ENCODE assay signal across 8 mouse cellular contexts in the genomic region with DNA sequence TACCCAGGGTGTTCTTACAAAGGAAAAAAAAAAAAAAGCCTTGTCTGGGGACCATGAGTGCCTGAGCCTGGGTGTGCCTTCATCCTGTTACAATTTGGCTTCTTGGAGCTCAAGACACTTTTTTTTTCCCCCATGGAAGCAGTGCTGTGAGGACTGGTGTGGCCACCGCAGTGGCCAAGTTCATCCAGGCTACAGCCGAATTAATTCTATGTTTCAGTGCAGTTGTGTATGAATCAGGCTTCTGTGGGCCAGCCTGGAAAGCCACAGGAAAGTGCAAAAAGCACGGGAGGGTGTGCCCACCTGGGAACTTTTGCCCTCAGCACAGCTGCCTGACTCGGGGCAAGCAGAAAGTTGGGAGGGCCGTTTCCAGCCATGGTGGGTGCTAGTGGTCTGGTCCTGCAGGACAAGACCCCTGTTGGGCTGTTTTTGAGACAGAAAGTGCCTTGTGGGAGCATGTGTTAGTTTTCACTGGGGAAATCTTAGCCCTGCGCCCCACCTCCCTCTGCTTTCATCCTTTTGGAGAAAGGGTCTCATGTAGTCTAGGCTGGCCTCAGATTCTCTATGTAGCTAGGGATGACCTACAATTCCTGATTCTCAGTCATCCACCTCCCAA. TPM values are rescaled to one million over a fixed set of nuclear protein-coding genes. Genes with fewer than 3 reads are reported as not detected.
A peak's percentile ranks its signal among the peaks of the same experiment; 100 is the strongest.
DNase-seq lines count a peak whose midpoint lies in the region; ATAC-seq and TF ChIP-seq lines count a peak whose summit lies in the region.

No protein-coding gene starts in this region.

- no peak for ATAC-seq in embryonic facial prominence, embryonic 13.5 days (ENCODE audit: insufficient number of reproducible peaks, insufficient read depth, low FRiP score, low TSS enrichment, low read depth)
- 0 out of 2 replicates have a peak, but pooled peaks have one; percentile 0 for ATAC-seq in hindbrain, embryonic 15.5 days (ENCODE audit: low FRiP score, low read depth)
- ATAC-seq in midbrain, embryonic 14.5 days (ENCODE audit: low FRiP score, low TSS enrichment) = no peak

- peak overlapping the region; percentile 76 for H3K4me2 ChIP-seq in embryonic facial prominence, embryonic 13.5 days
- H3K4me2 ChIP-seq in hindbrain, embryonic 15.5 days = peak overlapping the region; percentile 80
- H3K4me2 ChIP-seq in midbrain, embryonic 14.5 days (ENCODE audit: low read length) = peak overlapping the region; percentile 74

- H3K4me1 ChIP-seq in kidney, adult 2 months (ENCODE audit: control insufficient read depth, insufficient read depth, low read length) = peaks cover 45% of the 10 kb centered on the region
- H3K4me1 ChIP-seq in embryonic facial prominence, embryonic 13.5 days = peaks cover 48% of the 10 kb centered on the region
- H3K4me1 ChIP-seq in hindbrain, embryonic 15.5 days (replicated peaks) = peaks cover 43% of the 10 kb centered on the region
- H3K4me1 ChIP-seq in midbrain, embryonic 14.5 days (ENCODE audit: control insufficient read depth, insufficient read depth, low read length) = peaks cover 19% of the 10 kb centered on the region

- no peaks in the 10 kb centered on the region for H3K36me3 ChIP-seq in kidney, adult 2 months (ENCODE audit: control insufficient read depth, insufficient read depth, low read length)
- no peaks in the 10 kb centered on the region for H3K36me3 ChIP-seq in embryonic facial prominence, embryonic 13.5 days
- no peaks in the 10 kb centered on the region for H3K36me3 ChIP-seq in hindbrain, embryonic 15.5 days
- no peaks in the 10 kb centered on the region for H3K36me3 ChIP-seq in midbrain, embryonic 14.5 days (ENCODE audit: control insufficient read depth, insufficient read depth, low read length)

- TF ChIP-seq CTCF in kidney, adult 2 months (conservative IDR thresholded peaks at IDR 0.05; ENCODE audit: insufficient read depth, insufficient read length, low read depth, low read length) = no peak

- peak overlapping the region; percentile 91 for H3K9ac ChIP-seq in embryonic facial prominence, embryonic 13.5 days
- H3K9ac ChIP-seq in hindbrain, embryonic 15.5 days = peak overlapping the region; percentile 81
- H3K9ac ChIP-seq in midbrain, embryonic 14.5 days (replicated peaks; ENCODE audit: low read length) = peak overlapping the region; percentile 96

- no peaks in the 10 kb centered on the region for H3K27me3 ChIP-seq in kidney, adult 2 months (replicated peaks; ENCODE audit: control insufficient read depth, insufficient read depth, low read length)
- no peaks in the 10 kb centered on the region for H3K27me3 ChIP-seq in embryonic facial prominence, embryonic 13.5 days
- no peaks in the 10 kb centered on the region for H3K27me3 ChIP-seq in hindbrain, embryonic 15.5 days
- H3K27me3 ChIP-seq in midbrain, embryonic 14.5 days (ENCODE audit: control insufficient read depth, insufficient read depth, low read length) = no peaks in the 10 kb centered on the region

- peak overlapping the region; percentile 86 for H3K27ac ChIP-seq in kidney, adult 2 months (ENCODE audit: insufficient read depth, low read depth, low read length)
- H3K27ac ChIP-seq in embryonic facial prominence, embryonic 13.5 days = peak overlapping the region; percentile 96
- H3K27ac ChIP-seq in hindbrain, embryonic 15.5 days (replicated peaks) = peak overlapping the region; percentile 97
- peak overlapping the region; percentile 96 for H3K27ac ChIP-seq in midbrain, embryonic 14.5 days (replicated peaks; ENCODE audit: low read depth, low read length)

- no peaks in the 10 kb centered on the region for H3K9me3 ChIP-seq in embryonic facial prominence, embryonic 13.5 days
- H3K9me3 ChIP-seq in hindbrain, embryonic 15.5 days = no peaks in the 10 kb centered on the region
- no peaks in the 10 kb centered on the region for H3K9me3 ChIP-seq in midbrain, embryonic 14.5 days (ENCODE audit: control insufficient read depth, low read length)

- peak overlapping the region; percentile 57 for H3K4me3 ChIP-seq in kidney, adult 2 months (ENCODE audit: insufficient read depth, low read depth, low read length)
- H3K4me3 ChIP-seq in embryonic facial prominence, embryonic 13.5 days = peak overlapping the region; percentile 56
- H3K4me3 ChIP-seq in hindbrain, embryonic 15.5 days = peak overlapping the region; percentile 62
- peak overlapping the region; percentile 55 for H3K4me3 ChIP-seq in midbrain, embryonic 14.5 days (replicated peaks; ENCODE audit: low read depth, low read length)

- peak; percentile 45 for DNase-seq in kidney, adult 2 months
- DNase-seq in kidney, adult 9 months = no peak
- no peak for DNase-seq in midbrain, embryonic 14.5 days
- DNase-seq in natural killer cell, adult 2 months (ENCODE audit: low spot score in 2 of 2) = no peak
- no peak for DNase-seq in adrenal gland, postnatal 4 days (ENCODE audit: low spot score in 2 of 2)
- no peak for DNase-seq in adrenal gland, adult 2 months

- 46% methylated on average over 6 of the region's 6 CpGs for WGBS in kidney, adult 2 months
- WGBS in embryonic facial prominence, embryonic 13.5 days = 25% methylated on average over 6 of the region's 6 CpGs
- 28% methylated on average over 6 of the region's 6 CpGs for WGBS in hindbrain, embryonic 15.5 days
- 30% methylated on average over 6 of the region's 6 CpGs for WGBS in midbrain, embryonic 14.5 days

- TF ChIP-seq POLR2A in kidney, adult 2 months (IDR thresholded peaks at IDR 0.05; ENCODE audit: low read depth, low read length) = no peak

RNA-seq across cellular contexts. Expression of a gene that starts 18.9 kb away (rescaled TPM):
- polyA plus RNA-seq in kidney, adult 2 months (2012; rRNA removed) = 21.1 and 21.6 TPM in 2 replicates
- 86.5 and 93.1 TPM in 2 replicates for polyA plus RNA-seq in embryonic facial prominence, embryonic 13.5 days (2015; fragmentation: Nextera tagmentation; extraction: Ambion mirVana)
- polyA plus RNA-seq in hindbrain, embryonic 15.5 days (2015; fragmentation: Nextera tagmentation; extraction: Ambion mirVana) = 68.9 and 71.1 TPM in 2 replicates
- 6.2 and 7.3 TPM in 2 replicates for polyA plus RNA-seq in midbrain, embryonic 14.5 days (2014; fragmentation: Nextera tagmentation; extraction: Ambion mirVana)
- total RNA-seq in adrenal gland, postnatal 4 days (2021) = 10 to 100 TPM; 59.7 to 80.6 TPM
- total RNA-seq in adrenal gland, adult 2 months (2021) = 10 to 100 TPM; 53.1 to 56.1 TPM
- polyA plus RNA-seq in adrenal gland, adult 2 months (2012; rRNA removed) = 151 and 157 TPM in 2 replicates

RNA-seq across cellular contexts. Expression of a gene that starts 32.0 kb away (rescaled TPM):
- 106 and 132 TPM in 2 replicates for polyA plus RNA-seq in kidney, adult 2 months (2012; rRNA removed)
- 48.3 and 50.3 TPM in 2 replicates for polyA plus RNA-seq in embryonic facial prominence, embryonic 13.5 days (2015; fragmentation: Nextera tagmentation; extraction: Ambion mirVana)
- 46.4 and 49.1 TPM in 2 replicates for polyA plus RNA-seq in hindbrain, embryonic 15.5 days (2015; fragmentation: Nextera tagmentation; extraction: Ambion mirVana)
- 48.2 and 48.4 TPM in 2 replicates for polyA plus RNA-seq in midbrain, embryonic 14.5 days (2014; fragmentation: Nextera tagmentation; extraction: Ambion mirVana)
- total RNA-seq in adrenal gland, postnatal 4 days (2021) = 10 to 100 TPM; 35.7 to 38.0 TPM
- total RNA-seq in adrenal gland, adult 2 months (2021) = 10 to 100 TPM; 24.8 to 32.0 TPM
- polyA plus RNA-seq in adrenal gland, adult 2 months (2012; rRNA removed) = 17.7 and 23.8 TPM in 2 replicates

RNA-seq across cellular contexts. Expression of a gene that starts 32.4 kb away (rescaled TPM):
- polyA plus RNA-seq in kidney, adult 2 months (2012; rRNA removed) = 84.8 and 100 TPM in 2 replicates
- polyA plus RNA-seq in embryonic facial prominence, embryonic 13.5 days (2015; fragmentation: Nextera tagmentation; extraction: Ambion mirVana) = 116 and 128 TPM in 2 replicates
- 106 and 120 TPM in 2 replicates for polyA plus RNA-seq in hindbrain, embryonic 15.5 days (2015; fragmentation: Nextera tagmentation; extraction: Ambion mirVana)
- 97.2 and 105 TPM in 2 replicates for polyA plus RNA-seq in midbrain, embryonic 14.5 days (2014; fragmentation: Nextera tagmentation; extraction: Ambion mirVana)
- total RNA-seq in adrenal gland, postnatal 4 days (2021) = 10 to 100 TPM; 82.2 to 88.4 TPM
- 10 to 100 TPM; 60.4 to 66.3 TPM for total RNA-seq in adrenal gland, adult 2 months (2021)
- 33.4 and 40.8 TPM in 2 replicates for polyA plus RNA-seq in adrenal gland, adult 2 months (2012; rRNA removed)
